Mouse (Mus musculus) heart, postnatal 0 days (tissue): ENCODE data around the gene Tph2.

Experiments used
- CTCF ChIP-seq: IDR thresholded peaks from 2 replicates; pipeline ENCODE4 v1.5.1; 2016; ENCODE audit warnings: antibody characterized with exemption, control low read depth, low read depth
- EP300 ChIP-seq: IDR thresholded peaks from 2 replicates; pipeline ENCODE4 v1.6.1; 2016; ENCODE audit warnings: antibody characterized with exemption, low read depth

- TF ChIP-seq CTCF (no peak), EP300 (no peak)
These were observed 120.9 kb downstream of the Tph2 start for GRCm38 (mm10) chr10:115063936-115064335.
